Mouse (Mus musculus) megakaryocyte, embryonic 14.5 days (primary cell): ENCODE data around the gene Spag7.

Experiments
- FLI1 ChIP-seq: IDR thresholded peaks from 2 replicates; pipeline ENCODE4 v1.6.1; 2012; ENCODE audit warnings: low read length, inconsistent platforms, mixed read lengths
- GATA1 ChIP-seq: IDR thresholded peaks from 3 replicates; pipeline ENCODE4 v1.6.1; 2012; ENCODE audit warnings: mixed read lengths, low read length, inconsistent platforms, borderline replicate concordance

GRCm38 (mm10) chr11:70718481-70718880 lies 49.3 kb upstream of the Spag7 start:
- no peak for TF ChIP-seq GATA1
- no peak for TF ChIP-seq FLI1
